20 mouse cellular contexts compared by ENCODE assay signal in genomic region chr9:119064296-119064695, GRCm38 (mm10). TPM values are rescaled to one million over a fixed set of nuclear protein-coding genes. Genes with fewer than 3 reads are reported as not detected.
DNase-seq lines count a peak whose midpoint lies in the region; ATAC-seq and TF ChIP-seq lines count a peak whose summit lies in the region.
"Had no signal": no experiment of that assay in that cellular context is flagged by ENCODE, and none has a peak within 500 bp of the region (broad histone marks: within the 10 kb centered on the region; RNA-seq: fewer than 3 reads in every experiment).

No protein-coding gene starts in this region.

- H3K36me3 ChIP-seq in intestine, embryonic 14.5 days (ENCODE audit: control insufficient read depth, insufficient read depth, low read length), result no peaks in the 10 kb centered on the region
- no peaks in the 10 kb centered on the region for H3K36me3 ChIP-seq in intestine, embryonic 15.5 days
- no peaks in the 10 kb centered on the region for H3K36me3 ChIP-seq in stomach, embryonic 16.5 days (ENCODE audit: control insufficient read depth, insufficient read depth, low read length)
- no peaks in the 10 kb centered on the region for H3K36me3 ChIP-seq in stomach, postnatal 0 days (ENCODE audit: control insufficient read depth, insufficient read depth, low read length)
- H3K36me3 ChIP-seq in forebrain, postnatal 0 days (ENCODE audit: insufficient read depth), result no peaks in the 10 kb centered on the region
- H3K36me3 ChIP-seq: embryonic facial prominence, embryonic 13.5 days; forebrain, embryonic 10.5 days; heart, embryonic 12.5 days; limb, embryonic 12.5 days had no signal

- no peak for TF ChIP-seq EP300 in stomach, postnatal 0 days (optimal IDR thresholded peaks at IDR 0.05)

- H3K4me3 ChIP-seq in intestine, embryonic 14.5 days (ENCODE audit: low read depth, low read length), result no peak overlapping the region
- no peak overlapping the region for H3K4me3 ChIP-seq in intestine, embryonic 15.5 days (replicated peaks)
- H3K4me3 ChIP-seq in stomach, embryonic 16.5 days (replicated peaks; ENCODE audit: low read length), result no peak overlapping the region
- H3K4me3 ChIP-seq in stomach, postnatal 0 days (ENCODE audit: low read depth, low read length), result no peak overlapping the region
- H3K4me3 ChIP-seq in bone marrow, adult 2 months (replicated peaks; ENCODE audit: control insufficient read depth, low read depth, low read length), result peak overlapping the region; percentile 24
- no peak overlapping the region for H3K4me3 ChIP-seq in forebrain, postnatal 0 days (ENCODE audit: low read depth, low read length)
- H3K4me3 ChIP-seq: embryonic facial prominence, embryonic 13.5 days; forebrain, embryonic 10.5 days; heart, embryonic 12.5 days; limb, embryonic 12.5 days had no signal

- ATAC-seq in intestine, embryonic 14.5 days (replicated peaks; ENCODE audit: low FRiP score, low TSS enrichment, low read depth), result no peak
- no peak for ATAC-seq in intestine, embryonic 15.5 days
- no peak for ATAC-seq in stomach, embryonic 16.5 days (ENCODE audit: insufficient read depth, low FRiP score)
- ATAC-seq in stomach, postnatal 0 days (ENCODE audit: low FRiP score, low TSS enrichment), result no peak
- peak; percentile 70 for ATAC-seq in megakaryocyte, adult 5-6 weeks (ENCODE audit: poor library complexity, severe bottlenecking)
- no peak for ATAC-seq in forebrain, postnatal 0 days
- ATAC-seq: Patski had no signal

- H3K27ac ChIP-seq in intestine, embryonic 14.5 days (ENCODE audit: low read depth), result 0 out of 2 replicates have a peak overlapping the region, but pooled peaks have one; percentile 16
- no peak overlapping the region for H3K27ac ChIP-seq in intestine, embryonic 15.5 days
- H3K27ac ChIP-seq in stomach, embryonic 16.5 days (ENCODE audit: low read length), result no peak overlapping the region
- no peak overlapping the region for H3K27ac ChIP-seq in stomach, postnatal 0 days (replicated peaks)
- no peak overlapping the region for H3K27ac ChIP-seq in bone marrow, adult 2 months (ENCODE audit: control insufficient read depth, insufficient read depth, low read depth, low read length, poor library complexity)
- H3K27ac ChIP-seq in forebrain, postnatal 0 days (ENCODE audit: low read depth, low read length), result no peak overlapping the region
- H3K27ac ChIP-seq: embryonic facial prominence, embryonic 13.5 days; forebrain, embryonic 10.5 days; limb, embryonic 12.5 days had no signal

- no peaks in the 10 kb centered on the region for H3K27me3 ChIP-seq in intestine, embryonic 14.5 days (replicated peaks; ENCODE audit: control insufficient read depth, insufficient read depth, low read length)
- no peaks in the 10 kb centered on the region for H3K27me3 ChIP-seq in intestine, embryonic 15.5 days (replicated peaks)
- H3K27me3 ChIP-seq in stomach, embryonic 16.5 days (ENCODE audit: control insufficient read depth, insufficient read depth, low read length), result no peaks in the 10 kb centered on the region
- no peaks in the 10 kb centered on the region for H3K27me3 ChIP-seq in stomach, postnatal 0 days (ENCODE audit: control insufficient read depth, insufficient read depth, low read length)
- H3K27me3 ChIP-seq in forebrain, postnatal 0 days (ENCODE audit: insufficient read depth, low read length), result no peaks in the 10 kb centered on the region
- H3K27me3 ChIP-seq: embryonic facial prominence, embryonic 13.5 days; Patski had no signal

- H3K4me2 ChIP-seq in intestine, embryonic 14.5 days (ENCODE audit: low read length), result no peak overlapping the region
- no peak overlapping the region for H3K4me2 ChIP-seq in intestine, embryonic 15.5 days (replicated peaks)
- H3K4me2 ChIP-seq in stomach, embryonic 16.5 days (ENCODE audit: low read depth, low read length), result no peak overlapping the region
- H3K4me2 ChIP-seq in stomach, postnatal 0 days (replicated peaks; ENCODE audit: low read depth), result no peak overlapping the region
- H3K4me2 ChIP-seq in forebrain, postnatal 0 days (ENCODE audit: low read depth), result no peak overlapping the region
- H3K4me2 ChIP-seq: embryonic facial prominence, embryonic 13.5 days; midbrain, embryonic 11.5 days had no signal

- TF ChIP-seq POLR2A in bone marrow, adult 2 months (IDR thresholded peaks at IDR 0.05; ENCODE audit: borderline replicate concordance, control insufficient read depth, low read depth, low read length), result no peak

- H3K9me3 ChIP-seq in intestine, embryonic 14.5 days (ENCODE audit: control insufficient read depth, low read length), result no peaks in the 10 kb centered on the region
- H3K9me3 ChIP-seq in intestine, embryonic 15.5 days, result no peaks in the 10 kb centered on the region
- no peaks in the 10 kb centered on the region for H3K9me3 ChIP-seq in stomach, embryonic 16.5 days (replicated peaks; ENCODE audit: control insufficient read depth, low read length)
- H3K9me3 ChIP-seq in stomach, postnatal 0 days (ENCODE audit: control insufficient read depth, low read length), result no peaks in the 10 kb centered on the region
- no peaks in the 10 kb centered on the region for H3K9me3 ChIP-seq in forebrain, postnatal 0 days (ENCODE audit: low read length)
- H3K9me3 ChIP-seq: embryonic facial prominence, embryonic 13.5 days; forebrain, embryonic 10.5 days; heart, embryonic 12.5 days; limb, embryonic 12.5 days had no signal

- H3K9ac ChIP-seq in intestine, embryonic 14.5 days (ENCODE audit: low read length), result no peak overlapping the region
- no peak overlapping the region for H3K9ac ChIP-seq in intestine, embryonic 15.5 days
- H3K9ac ChIP-seq in stomach, embryonic 16.5 days (ENCODE audit: low read length), result 0 out of 2 replicates have a peak overlapping the region, but pooled peaks have one; percentile 8
- H3K9ac ChIP-seq in stomach, postnatal 0 days (ENCODE audit: low read length), result no peak overlapping the region
- H3K9ac ChIP-seq in forebrain, postnatal 0 days, result no peak overlapping the region
- H3K9ac ChIP-seq: embryonic facial prominence, embryonic 13.5 days; heart, embryonic 12.5 days; limb, embryonic 12.5 days had no signal

- 0 out of 2 replicates have a peak, but pooled peaks cover 8% of the 10 kb centered on the region for H3K4me1 ChIP-seq in intestine, embryonic 14.5 days (replicated peaks; ENCODE audit: control insufficient read depth, insufficient read depth, low read length)
- H3K4me1 ChIP-seq in intestine, embryonic 15.5 days (replicated peaks), result peaks cover 13% of the 10 kb centered on the region; the same call in 1 of the 2 replicates
- no peaks in the 10 kb centered on the region; the same call in 1 of the 2 replicates for H3K4me1 ChIP-seq in stomach, embryonic 16.5 days (ENCODE audit: control insufficient read depth, insufficient read depth, low read length)
- no peaks in the 10 kb centered on the region for H3K4me1 ChIP-seq in stomach, postnatal 0 days (replicated peaks; ENCODE audit: control insufficient read depth, insufficient read depth)
- H3K4me1 ChIP-seq in bone marrow, adult 2 months (ENCODE audit: control insufficient read depth, insufficient read depth, low read length), result no peaks in the 10 kb centered on the region; the same call in 1 of the 2 replicates
- no peaks in the 10 kb centered on the region for H3K4me1 ChIP-seq in forebrain, postnatal 0 days (ENCODE audit: insufficient read depth)

- DNase-seq in intestine, embryonic 14.5 days (ENCODE audit: low spot score), result no peak
- DNase-seq in stomach, postnatal 0 days (ENCODE audit: low spot score), result no peak
- no peak for DNase-seq in right cerebral cortex, postnatal 10 days (ENCODE audit: low spot score in 2 of 2)
- no peak for DNase-seq in forebrain, postnatal 0 days
- DNase-seq: cerebellum, adult 18-20 months; gastrocnemius, postnatal 36 days; heart, postnatal 4 days; kidney, adult 9 months; retina, postnatal 1 day had no signal

- 59% methylated on average over 4 of the region's 4 CpGs for WGBS in intestine, embryonic 14.5 days
- WGBS in intestine, embryonic 15.5 days, result 49% methylated on average over 4 of the region's 4 CpGs
- 64% methylated on average over 4 of the region's 4 CpGs for WGBS in stomach, embryonic 16.5 days
- WGBS in stomach, postnatal 0 days, result 65% methylated on average over 4 of the region's 4 CpGs
- 30% methylated on average over 4 of the region's 4 CpGs for WGBS in bone marrow, adult 2 months
- 68% methylated on average over 4 of the region's 4 CpGs for WGBS in forebrain, postnatal 0 days

- TF ChIP-seq CTCF in stomach, postnatal 0 days (IDR thresholded peaks at IDR 0.05; ENCODE audit: low read depth), result no peak
- no peak for TF ChIP-seq CTCF in bone marrow, adult 2 months (IDR thresholded peaks at IDR 0.05; ENCODE audit: control insufficient read depth, insufficient read depth, low read length)
- TF ChIP-seq CTCF in forebrain, postnatal 0 days (IDR thresholded peaks at IDR 0.05; ENCODE audit: low read depth), result no peak

RNA-seq across cellular contexts. Expression of gene Vill, which starts 11.7 kb away (rescaled TPM):
- polyA plus RNA-seq in intestine, embryonic 14.5 days (2014; fragmentation: Nextera tagmentation; extraction: Ambion mirVana), result 26.2 and 27.4 TPM in 2 replicates
- 16.1 and 17.2 TPM in 2 replicates for polyA plus RNA-seq in intestine, embryonic 15.5 days (2015; fragmentation: Nextera tagmentation; extraction: Ambion mirVana)
- polyA plus RNA-seq in stomach, embryonic 16.5 days (2015; fragmentation: Nextera tagmentation; extraction: Ambion mirVana), result 43.0 and 52.7 TPM in 2 replicates
- polyA plus RNA-seq in stomach, postnatal 0 days (2015; fragmentation: Nextera tagmentation; extraction: Ambion mirVana), result 55.0 and 61.3 TPM in 2 replicates
- 19.5 and 35.2 TPM in 2 replicates for polyA plus RNA-seq in bone marrow, adult 2 months (2011; ENCODE audit: insufficient read depth, insufficient read length, low replicate concordance, missing spikeins)
- 17.0 and 22.8 TPM in 2 replicates for total RNA-seq in megakaryocyte, adult 5-6 weeks (2015)
- total RNA-seq in megakaryocyte, adult 5-6 weeks (2017), result 69.9 and 92.7 TPM in 2 replicates
- total RNA-seq in forebrain, postnatal 0 days (2014; rRNA removed), result 3.3 and 6.5 TPM in 2 replicates
- polyA plus RNA-seq in forebrain, postnatal 0 days (2015; fragmentation: Nextera tagmentation; extraction: Ambion mirVana), result 2.7 and 3.8 TPM in 2 replicates

RNA-seq across cellular contexts. Expression of gene Plcd1, which starts 29.0 kb away (rescaled TPM):
- 22.1 and 30.3 TPM in 2 replicates for polyA plus RNA-seq in intestine, embryonic 14.5 days (2014; fragmentation: Nextera tagmentation; extraction: Ambion mirVana)
- polyA plus RNA-seq in intestine, embryonic 15.5 days (2015; fragmentation: Nextera tagmentation; extraction: Ambion mirVana), result 16.8 and 18.7 TPM in 2 replicates
- polyA plus RNA-seq in stomach, embryonic 16.5 days (2015; fragmentation: Nextera tagmentation; extraction: Ambion mirVana), result 75.9 and 92.4 TPM in 2 replicates
- polyA plus RNA-seq in stomach, postnatal 0 days (2015; fragmentation: Nextera tagmentation; extraction: Ambion mirVana), result 35.3 and 39.2 TPM in 2 replicates
- polyA plus RNA-seq in bone marrow, adult 2 months (2011; ENCODE audit: insufficient read depth, insufficient read length, low replicate concordance, missing spikeins), result 2.6 TPM in 2 replicates
- total RNA-seq in megakaryocyte, adult 5-6 weeks (2015), result 0.16 and 0.87 TPM in 2 replicates
- total RNA-seq in megakaryocyte, adult 5-6 weeks (2017), result 0.26 and 0.53 TPM in 2 replicates
- total RNA-seq in forebrain, postnatal 0 days (2014; rRNA removed), result 9.6 and 16.1 TPM in 2 replicates
- polyA plus RNA-seq in forebrain, postnatal 0 days (2015; fragmentation: Nextera tagmentation; extraction: Ambion mirVana), result 8.2 and 11.3 TPM in 2 replicates

RNA-seq across cellular contexts. Expression of gene Dlec1, which starts 38.0 kb away (rescaled TPM):
- 0.37 and 0.67 TPM in 2 replicates for polyA plus RNA-seq in intestine, embryonic 14.5 days (2014; fragmentation: Nextera tagmentation; extraction: Ambion mirVana)
- 0.51 and 0.72 TPM in 2 replicates for polyA plus RNA-seq in intestine, embryonic 15.5 days (2015; fragmentation: Nextera tagmentation; extraction: Ambion mirVana)
- polyA plus RNA-seq in stomach, embryonic 16.5 days (2015; fragmentation: Nextera tagmentation; extraction: Ambion mirVana), result 0.71 and 0.77 TPM in 2 replicates
- polyA plus RNA-seq in stomach, postnatal 0 days (2015; fragmentation: Nextera tagmentation; extraction: Ambion mirVana), result 0.18 TPM in 2 replicates
- 2.5 TPM in 1 of 2 replicates, not detected in the other for polyA plus RNA-seq in bone marrow, adult 2 months (2011; ENCODE audit: insufficient read depth, insufficient read length, low replicate concordance, missing spikeins)
- not detected in 2 replicates for total RNA-seq in megakaryocyte, adult 5-6 weeks (2015)
- total RNA-seq in megakaryocyte, adult 5-6 weeks (2017), result not detected in 2 replicates
- 0.85 and 2.0 TPM in 2 replicates for total RNA-seq in forebrain, postnatal 0 days (2014; rRNA removed)
- 0.40 and 0.42 TPM in 2 replicates for polyA plus RNA-seq in forebrain, postnatal 0 days (2015; fragmentation: Nextera tagmentation; extraction: Ambion mirVana)
- total RNA-seq: gastrocnemius, postnatal 36 days; neutrophil, adult 5-6 weeks had no signal
